Mouse (Mus musculus) layer of hippocampus, postnatal 36 days (tissue): ENCODE measurements at regions not wholly inside any gene's neighbourhood (a gene's known extent, or its start where the extent isn't known, plus 50 kb on each side); places are given as distances from the start of the nearest gene placed in this dataset.

Experiments
- DNase-seq, 2 experiments: peaks; one replicate each; pipeline ENCODE4 v3.0.0; 2022

DNA sequence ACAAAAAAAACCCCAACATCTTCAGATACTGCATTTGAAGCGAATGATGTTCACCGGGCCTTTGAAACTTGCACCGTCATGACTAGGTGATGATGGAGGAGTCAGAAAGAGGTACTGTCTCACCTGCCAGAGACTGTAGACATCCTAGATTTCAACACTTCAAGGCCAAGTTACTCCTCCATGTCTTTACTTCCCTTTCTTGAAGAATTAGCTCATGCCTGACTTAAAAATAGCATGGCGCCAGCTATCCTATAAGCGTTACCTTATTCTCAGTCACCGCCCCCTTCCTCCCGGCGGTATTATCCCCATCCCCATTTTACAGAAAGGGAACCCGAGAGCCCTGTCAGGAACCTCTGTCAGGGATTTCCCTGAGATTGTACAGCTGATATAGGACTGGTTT is 374.4 kb upstream of the Gm10131 start:
- DNase-seq: no peak

DNA sequence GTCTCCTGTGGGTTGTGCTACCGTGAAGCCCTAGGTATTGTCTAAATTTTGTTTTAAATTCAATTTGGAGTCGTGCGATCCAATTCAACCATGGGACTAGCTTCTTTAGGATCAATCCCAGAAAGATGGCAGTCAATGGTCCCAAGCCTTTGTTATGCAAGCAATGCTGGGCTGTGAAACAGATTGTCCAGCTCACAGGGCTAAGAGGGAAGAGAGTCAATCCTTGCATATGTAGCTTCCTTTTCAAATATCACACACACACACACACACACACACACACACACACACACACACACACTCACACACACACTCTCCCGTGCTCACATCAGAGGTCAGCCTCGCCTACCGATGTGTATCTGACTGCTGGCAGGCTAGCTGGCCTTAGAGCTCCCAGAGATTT is 373.8 kb upstream of the Gm10131 start:
- no peak for DNase-seq

DNA sequence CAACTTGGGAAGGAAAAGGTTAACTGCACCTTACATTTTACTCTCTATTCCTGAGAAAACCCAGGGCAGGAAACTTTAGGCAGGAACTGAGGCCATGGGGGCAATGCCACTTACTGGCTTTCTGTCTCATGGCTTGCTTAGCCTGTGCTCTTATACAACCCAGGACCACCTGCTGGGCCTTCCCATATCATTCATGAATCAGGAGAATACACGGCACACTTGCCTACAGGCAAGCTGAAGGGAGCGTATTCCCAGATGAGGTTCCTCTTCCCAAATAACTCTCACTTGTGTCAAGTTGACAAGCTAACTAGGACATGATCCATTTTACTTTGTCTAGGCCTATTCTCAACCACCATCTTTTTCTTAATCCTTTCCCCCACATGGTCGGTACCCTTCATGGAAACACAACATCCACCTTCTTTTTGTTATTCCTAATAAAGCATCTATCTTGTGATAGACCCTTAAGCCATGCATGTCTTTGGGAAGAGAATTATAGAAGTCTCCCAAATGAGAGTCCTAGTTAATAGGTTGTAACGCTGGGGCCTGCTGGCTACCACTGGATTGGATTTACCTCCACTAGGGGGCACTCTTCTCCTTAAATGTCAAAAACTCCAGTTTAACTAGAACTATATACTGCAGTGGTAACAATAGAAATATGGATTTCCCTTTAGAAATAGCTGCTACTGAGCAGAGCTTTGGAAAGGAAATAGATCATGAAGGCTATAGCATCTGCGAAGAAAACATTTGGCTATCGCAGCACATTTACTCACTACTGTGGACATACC is 373.2 kb upstream of the Gm10131 start:
- DNase-seq: no peak

DNA sequence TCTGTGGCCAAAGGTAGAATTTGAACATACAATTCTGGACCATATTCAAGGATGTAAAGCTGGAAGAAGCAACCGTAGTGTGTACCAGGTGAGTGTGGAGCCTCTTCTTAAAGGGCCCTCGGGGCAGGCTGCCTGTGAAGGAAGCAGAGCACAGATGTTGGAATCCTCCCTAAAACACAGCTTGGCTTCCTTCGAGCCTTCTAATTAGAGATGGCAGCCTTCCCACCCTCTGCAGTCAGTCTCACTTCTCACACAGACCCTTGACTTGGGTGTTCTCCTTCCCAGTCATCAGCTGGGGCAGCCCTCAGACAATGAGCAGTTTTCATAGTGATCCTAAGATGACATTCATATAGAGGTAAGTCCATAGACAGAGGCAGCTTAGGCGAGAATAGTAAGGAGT is 371.7 kb upstream of the Gm10131 start:
- no peak for DNase-seq

DNA sequence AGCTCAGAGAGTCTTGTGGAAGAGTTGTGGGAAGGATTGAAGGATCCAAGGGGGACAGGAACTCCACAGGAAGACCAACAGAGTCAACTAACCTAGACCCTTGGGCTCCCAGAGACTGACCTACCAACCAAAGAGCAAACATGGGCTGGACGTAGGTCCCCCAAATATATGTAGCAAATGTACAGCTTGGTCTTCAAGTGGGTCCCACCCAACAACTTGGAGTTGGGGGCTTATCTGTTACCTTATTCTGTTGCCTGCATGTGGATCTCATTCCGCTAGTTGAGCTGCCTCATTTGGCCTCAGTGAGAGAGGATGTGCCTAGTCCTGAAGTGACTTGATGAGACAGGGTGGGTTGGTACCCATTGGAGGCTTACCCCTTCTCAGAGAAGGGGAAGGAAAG is 371.1 kb upstream of the Gm10131 start:
- no peak for DNase-seq

DNA sequence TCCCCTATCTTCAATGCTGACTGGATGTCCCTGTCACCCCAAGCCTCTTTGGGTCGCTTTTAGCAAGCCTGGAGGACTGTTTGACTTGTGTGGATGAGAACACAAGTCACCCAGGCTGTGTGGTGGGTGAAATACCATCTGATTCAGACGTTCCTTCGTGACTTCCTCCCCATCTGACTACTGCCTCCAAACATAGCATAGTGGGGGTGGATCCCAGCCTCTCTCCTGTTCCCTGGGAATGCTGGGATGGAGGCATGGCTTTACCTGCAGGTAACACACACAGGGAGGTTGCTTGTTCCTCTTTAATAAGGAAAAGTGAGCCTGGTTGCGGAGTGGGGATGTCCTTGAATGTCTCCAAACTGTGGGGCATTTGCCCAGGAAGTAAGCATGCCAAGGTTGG is 369.0 kb upstream of the Gm10131 start:
- DNase-seq: peak; percentile 46 to 47

DNA sequence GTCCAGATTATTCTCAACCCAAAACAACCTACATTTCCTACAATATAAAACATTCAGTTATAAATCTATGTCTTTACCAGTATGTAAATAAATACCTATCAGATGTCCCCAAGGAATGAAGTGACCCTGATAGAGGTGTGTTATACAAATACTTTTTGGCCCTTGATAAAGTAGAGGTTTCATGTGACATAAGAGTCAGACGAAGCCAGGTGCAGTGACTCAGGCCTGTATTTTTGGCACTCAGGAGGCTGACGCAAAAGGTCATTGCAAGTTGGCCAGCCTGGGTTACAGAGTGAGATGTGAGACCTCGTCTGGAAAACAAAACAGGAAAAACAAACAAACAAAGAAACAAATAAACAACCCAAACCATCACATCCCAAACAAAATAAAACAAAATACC is 367.4 kb upstream of the Gm10131 start:
- no peak for DNase-seq

DNA sequence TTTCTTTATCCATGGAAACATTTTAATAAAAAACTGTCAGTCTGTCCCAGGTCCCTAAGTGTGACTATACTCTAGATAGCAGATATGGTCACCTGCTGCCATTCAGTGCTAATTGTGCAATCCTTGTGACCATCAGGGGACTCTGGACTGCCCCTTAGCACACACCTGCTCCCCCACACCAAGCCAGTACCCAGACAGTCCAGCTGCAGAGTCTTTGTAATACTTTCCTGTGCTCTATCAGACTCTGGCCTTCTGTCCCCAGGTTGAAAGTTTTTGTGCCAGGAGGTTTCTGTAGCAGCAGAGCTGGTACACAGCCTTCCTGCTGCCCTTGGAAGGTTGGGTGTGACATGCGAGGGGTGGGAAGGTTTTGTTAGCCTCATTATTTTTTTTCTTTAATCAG is 366.9 kb upstream of the Gm10131 start:
- DNase-seq: no peak

DNA sequence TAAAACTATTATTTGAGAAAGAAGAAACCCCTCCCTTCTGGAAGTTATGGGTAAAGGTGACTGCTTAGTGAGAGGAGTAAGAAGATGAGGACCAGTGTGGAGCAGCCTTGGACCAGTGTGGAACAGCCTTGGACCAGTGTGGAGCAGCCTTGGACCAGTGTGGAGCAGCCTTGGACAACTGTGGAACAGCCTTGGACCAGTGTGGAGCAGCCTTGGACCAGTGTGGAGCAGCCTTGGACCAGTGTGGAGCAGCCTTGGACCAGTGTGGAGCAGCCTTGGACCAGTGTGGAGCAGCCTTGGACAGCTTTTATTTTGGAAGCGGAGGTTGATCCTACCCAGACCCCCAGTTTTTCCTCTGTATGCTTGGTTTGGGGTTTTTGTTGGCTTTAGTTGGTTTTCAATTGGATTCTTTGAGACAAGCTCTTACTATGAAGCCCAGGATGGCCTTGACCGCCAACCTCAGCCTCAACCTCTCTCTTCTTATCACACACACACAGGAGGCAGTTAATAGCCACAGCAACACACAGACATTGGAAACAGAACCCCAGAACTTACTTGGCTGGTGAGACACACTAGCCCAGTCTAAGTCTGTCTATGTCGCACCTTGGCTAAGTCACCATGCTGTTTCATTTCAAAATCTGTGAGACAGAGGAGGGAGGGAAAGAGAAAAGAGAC is 364.7 kb upstream of the Gm10131 start:
- DNase-seq: no peak

DNA sequence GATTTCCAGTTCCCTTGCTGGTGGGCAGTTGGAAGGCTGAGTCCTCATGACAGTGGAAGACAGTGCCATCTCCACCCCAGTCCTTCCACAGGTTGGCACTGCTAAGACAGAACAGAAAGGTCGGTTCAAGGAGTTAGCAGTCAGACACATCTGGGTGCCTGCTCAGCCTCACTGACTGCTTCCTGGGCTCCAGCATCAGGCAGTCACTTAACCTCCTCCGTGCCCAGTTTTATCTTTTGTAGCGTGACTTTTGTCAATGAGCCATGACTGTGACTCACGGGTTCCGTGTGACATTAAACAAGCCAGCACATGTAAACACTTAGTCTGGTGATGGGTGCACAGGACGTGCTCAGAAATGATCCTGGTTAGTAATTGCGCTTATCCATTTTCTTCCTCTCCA is 363.1 kb upstream of the Gm10131 start:
- no peak for DNase-seq

DNA sequence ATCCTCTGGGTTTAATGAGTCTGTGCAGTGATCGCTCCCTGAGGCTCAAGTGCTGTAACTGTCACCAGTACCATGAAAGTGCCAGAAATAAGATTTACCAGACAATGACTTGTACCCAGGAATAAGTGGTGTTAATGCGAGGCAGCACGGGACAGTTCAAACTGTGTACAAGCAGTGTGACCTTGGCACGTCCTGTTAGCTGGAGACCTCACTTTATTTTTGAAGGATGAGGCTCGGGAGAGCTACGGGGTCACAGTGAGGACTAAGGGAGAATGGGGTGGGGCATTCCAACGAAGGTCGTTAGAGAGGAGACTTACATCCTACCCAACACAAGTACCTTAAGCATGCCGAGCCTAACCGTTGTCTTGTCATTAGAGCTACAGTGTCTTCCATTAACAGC is 362.2 kb upstream of the Gm10131 start:
- no peak for DNase-seq

DNA sequence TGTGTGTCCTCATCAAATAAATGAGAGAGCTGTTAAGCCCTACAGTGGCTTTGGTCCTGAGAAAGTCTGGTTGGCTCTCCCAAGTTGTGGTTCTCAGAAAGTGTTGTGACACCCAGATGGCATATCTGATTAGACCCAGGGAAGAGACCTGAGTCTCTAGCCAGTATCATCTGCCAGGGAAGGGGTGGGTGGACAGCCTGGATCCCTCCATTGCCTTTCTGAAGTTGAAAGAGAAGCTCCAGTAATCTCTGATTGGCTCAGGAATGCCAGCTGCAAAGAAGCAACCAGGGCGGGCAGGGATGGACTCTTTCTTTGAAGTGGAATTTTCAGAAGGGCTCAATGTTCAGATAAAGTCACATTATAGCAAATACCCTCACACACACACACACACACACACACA is 361.8 kb upstream of the Gm10131 start:
- no peak for DNase-seq

DNA sequence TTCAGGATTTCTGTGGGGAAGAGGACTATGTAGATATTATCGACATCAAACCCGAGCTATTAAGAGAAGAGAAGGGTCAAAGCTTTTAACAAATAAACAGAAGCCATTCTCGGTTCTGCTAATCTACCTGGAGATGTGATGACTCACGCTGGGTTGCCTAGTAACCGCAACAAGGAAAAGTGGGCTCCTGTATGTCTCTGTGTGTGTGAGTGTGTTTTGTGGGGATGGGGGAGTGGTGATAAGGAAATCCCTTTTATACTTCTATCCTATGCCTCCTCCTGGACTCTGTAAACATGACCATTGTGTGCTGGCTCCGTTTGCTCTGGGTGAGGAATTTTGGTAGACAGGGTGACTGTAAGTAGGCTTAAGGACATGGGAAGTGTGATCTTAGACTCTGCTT is 361.3 kb upstream of the Gm10131 start:
- no peak for DNase-seq

DNA sequence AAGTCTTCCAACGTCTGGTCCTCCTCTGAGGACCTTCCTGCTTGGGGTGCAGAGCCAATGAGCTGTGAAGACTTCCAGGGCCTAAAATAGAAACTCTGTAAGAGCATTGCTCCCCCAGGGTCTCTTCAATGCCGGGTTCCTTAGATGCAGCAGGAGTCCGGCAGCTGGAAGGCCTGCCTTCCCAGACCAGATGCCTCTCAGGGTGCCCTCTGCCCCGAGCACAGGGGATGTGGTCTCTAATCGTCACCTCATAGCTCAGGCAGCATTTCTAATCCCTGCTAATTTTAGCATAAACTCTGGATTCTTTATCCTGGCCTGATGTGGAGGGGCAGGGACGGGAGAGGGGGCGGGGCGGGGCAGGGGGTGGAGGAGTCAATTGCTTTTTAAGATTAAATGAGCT is 360.9 kb upstream of the Gm10131 start:
- DNase-seq: no peak

DNA sequence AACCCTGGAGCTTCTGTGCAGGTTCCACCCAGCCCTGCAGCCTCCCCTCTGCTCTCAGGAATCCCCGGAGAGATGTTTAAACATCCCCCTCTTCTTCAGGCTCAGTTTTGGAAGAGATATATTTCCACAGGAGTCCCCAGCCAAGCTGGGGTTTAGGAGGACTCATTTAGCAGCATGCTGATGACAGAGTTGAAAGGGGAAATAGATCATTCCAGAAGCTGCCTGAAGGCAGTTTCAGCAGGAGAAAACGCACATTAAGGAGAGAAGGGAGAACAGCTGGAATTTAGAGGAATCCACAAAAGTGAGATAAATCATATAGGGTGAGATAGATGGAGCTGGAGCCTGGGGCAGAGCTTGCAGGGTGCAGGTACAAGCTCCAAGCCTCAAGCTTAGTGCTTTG is 357.6 kb upstream of the Gm10131 start:
- no peak for DNase-seq

DNA sequence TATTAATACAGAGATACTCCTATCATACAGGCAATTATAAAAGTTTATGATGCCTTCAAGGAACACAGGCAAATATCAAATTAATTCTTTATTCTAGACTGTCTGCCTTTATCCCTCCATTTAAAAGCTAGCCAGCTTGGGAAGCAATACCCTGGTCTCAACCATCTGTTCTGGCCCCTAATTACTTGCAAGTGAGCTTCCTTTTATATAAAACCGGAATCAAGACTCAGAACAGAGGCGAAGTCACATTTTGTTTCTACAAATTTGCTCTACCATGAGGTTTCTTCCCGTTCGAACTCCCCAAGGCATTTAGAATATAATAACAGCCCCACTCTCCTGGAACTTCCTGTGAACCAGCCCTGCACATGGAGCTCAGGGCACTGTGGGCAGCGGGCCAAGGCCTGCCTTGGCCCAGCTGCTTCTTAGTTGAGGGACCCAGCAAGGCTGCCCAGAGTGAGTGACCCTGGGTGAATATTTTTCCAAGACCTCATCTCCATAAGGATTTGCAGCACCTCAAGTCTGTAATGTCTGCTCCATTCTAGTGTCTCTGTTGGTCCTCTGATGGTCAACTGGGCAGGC is 355.3 kb upstream of the Gm10131 start:
- no peak for DNase-seq

DNA sequence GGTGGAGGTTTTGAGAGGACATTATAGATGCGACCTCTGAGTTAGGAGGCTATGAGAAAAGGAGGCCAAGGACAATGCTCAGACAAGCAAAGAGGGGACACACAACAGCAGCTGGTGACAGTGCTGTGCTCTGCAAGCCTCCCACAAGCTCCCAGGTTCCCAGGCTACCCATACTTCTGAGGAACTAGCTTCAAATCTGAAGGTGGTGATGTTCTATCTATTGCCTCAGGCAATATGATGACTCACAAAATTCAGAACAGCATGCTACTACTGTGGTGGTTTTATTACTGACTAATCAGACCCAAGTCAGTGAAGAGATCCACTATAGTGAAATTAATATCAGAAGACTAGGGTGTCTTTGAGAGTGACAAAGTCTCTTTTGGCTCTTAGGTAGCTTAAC is 353.9 kb upstream of the Gm10131 start:
- no peak for DNase-seq

DNA sequence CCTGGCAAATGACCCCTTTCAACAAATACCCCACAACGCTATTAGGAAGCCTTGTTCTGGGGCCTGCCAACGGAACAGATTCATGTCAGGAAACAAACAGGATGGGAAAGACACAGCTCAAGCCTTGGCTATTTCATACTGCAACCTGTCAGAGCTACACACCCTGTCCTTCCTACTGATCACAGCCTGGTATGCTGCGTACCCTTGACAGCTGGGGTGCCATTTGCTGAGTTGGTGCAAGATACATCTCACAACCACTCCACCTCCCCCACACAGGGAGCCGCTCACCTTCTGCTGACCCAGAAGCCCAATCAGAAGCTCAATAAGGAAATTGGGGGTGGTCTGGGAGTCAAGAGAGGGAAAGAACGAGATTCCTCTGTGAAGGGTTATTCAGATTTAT is 350.7 kb upstream of the Gm10131 start:
- DNase-seq: peak; percentile 31 to 41

DNA sequence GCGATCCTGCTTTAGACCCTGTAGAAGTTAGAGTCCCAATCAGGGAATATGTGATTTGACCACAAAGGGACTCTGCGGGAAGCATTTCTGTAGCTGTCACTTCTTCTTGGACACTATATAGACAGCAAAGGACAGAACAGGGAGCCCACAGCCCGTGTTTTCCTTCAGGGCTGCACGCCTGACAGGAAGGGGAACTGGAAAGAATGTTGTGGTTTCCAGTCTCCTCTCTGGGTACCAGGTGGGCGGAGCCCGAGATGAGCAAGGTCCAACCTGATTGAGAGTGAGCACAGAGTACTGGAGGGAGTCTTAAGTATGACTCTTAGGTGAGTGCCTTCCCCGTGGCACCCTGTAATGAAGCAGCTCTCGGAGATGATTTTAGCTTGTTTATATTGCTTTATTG is 346.8 kb upstream of the Gm10131 start:
- DNase-seq: no peak

DNA sequence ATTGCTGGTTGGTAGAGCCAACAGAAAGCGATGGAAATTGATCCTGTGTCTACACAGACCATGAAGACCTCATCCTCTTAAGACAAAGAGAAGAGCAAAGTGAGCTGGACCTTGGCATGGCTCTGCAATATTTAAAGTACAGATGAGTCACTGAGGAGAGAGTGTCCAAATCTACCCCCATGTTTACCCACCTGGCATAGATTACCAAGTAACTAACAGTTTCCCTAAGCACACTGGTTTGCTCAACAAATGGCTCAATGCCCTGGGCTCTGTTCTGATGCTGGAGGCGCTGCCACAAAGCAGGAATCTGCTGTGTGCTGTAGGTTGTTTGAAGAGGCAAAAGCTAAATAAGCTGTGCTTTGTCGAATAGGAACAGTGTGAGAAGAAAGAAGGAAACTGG is 345.0 kb upstream of the Gm10131 start:
- DNase-seq: no peak

DNA sequence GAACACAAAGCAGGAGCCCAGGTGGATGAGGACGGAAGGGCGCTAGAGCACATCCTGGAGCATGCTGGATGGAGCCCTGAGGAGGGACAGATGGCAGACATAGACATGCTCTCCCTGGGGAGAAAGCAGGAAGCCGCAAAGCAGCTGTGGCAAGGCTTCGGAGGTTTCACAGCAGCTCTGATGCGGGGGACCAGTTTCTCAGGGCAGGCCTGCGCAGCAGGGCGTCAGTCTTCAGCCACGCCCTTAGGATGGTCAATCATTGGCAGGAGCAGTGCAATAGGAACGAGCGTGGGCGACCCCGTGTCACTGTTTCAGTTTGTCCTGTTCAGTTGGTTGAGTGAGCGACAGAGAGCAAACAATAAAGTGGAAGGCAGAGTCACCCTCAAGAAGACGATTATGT is 343.8 kb upstream of the Gm10131 start:
- DNase-seq: no peak

DNA sequence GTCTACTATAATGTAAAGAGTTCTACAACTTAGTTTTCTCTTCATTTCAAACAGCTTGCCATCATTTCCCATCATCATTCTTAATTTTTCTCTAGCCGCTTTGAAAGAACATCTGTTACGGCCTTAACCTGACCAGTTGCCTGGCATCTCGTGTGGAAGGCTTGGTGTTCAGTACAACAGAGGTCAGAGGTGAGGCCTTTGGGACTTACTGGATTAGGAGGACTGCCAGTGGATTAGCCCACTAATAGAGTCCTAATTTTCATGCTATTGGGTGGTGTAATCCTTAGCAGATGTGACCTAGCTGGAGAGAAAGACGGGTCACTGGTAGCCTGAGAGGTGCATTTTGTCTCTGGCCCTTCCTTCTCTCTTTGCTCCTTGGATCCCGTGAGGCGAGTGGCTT is 341.3 kb upstream of the Gm10131 start:
- DNase-seq: no peak

DNA sequence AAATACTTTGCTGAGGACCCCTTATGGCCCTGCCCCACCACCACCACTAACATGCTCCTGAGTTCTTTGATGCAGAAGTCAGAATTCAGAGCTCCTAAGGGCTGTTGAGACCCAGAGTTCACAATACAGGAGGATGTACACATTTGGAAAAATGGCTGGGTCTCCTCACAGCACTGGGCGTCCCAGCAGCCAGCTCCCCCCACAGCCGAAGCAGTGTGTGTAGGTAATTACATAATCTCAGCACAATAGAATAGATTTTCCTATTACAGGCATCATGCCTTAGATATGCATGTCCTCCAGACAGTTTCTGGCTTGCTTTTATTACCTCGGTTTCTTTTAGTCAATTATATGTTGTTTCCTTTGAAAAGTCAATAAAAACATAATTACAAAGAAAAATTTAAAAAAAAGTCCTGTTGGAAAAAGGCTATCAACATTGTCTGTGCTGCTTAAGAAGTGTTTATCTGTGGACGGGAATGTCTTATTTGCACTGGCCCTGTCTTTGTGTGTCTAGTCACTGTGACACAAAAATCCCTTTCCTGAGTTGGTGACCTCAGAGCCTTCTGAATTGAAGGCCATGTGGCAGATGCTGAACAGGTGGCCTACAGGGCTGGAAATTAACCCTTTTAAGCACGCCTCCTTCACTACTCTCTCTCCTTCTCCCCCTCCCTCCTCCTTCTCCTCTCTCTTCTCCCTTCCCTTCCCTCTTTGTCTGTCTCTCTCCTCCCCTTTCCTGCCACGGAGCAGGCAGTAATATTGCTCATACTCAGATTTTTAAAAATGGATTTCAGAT is 339.9 kb upstream of the Gm10131 start:
- no peak for DNase-seq
